In the genomic region with DNA sequence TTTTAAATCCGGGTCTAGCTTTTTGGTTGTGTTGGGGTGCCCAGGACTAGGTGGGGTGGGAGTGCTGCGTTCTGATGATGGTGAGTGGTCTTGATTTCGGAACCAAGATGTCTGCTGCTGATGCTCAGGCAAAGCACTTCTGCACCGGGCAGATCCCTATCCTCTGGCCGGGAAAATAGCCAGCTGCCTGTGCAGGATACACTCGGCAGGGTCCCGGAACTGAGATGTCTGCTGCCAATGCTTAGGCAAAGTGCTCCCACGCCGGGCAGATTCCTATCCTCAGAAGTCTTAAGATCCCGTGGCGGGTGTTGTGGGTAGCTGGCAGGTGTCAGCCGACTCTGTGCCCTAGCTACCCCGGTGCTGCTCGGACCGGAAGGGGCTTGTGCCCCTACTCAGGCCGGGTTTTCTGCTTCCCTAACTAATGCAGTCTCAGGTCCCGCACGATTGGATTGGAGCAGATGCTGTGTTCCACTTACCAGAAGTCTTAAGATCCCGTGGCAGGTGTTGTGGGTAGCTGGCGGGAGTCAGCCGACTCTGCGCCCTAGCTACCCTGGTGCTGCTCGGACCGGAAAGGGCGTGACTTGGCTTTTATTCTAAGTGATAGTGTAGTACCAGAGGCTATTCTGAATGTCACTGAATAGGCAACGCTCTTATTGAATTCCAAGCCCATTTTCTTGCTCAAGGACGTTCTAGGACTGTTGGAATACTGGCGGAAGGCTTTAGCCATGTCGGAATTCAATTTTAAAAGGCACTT, we compare ENCODE assay signal across 1 mouse cellular context. TPM values are rescaled to one million over a fixed set of nuclear protein-coding genes. Genes with fewer than 3 reads are reported as not detected.
"Had no signal": no experiment of that assay in that cellular context is flagged by ENCODE, and none has a peak within 500 bp of the region (broad histone marks: within the 10 kb centered on the region; RNA-seq: fewer than 3 reads in every experiment).

No protein-coding gene starts in this region.

RNA-seq across cellular contexts. Expression of a gene that starts 41.1 kb away (rescaled TPM):
- polyA plus RNA-seq: erythroblast, embryonic 14.5 days had no signal
